Mouse (Mus musculus): ENCODE measurements around the gene Vmn2r112.
"Not testable (repeated sequence)": the region's sequence is repeated elsewhere in the genome, so short reads cannot be mapped to it uniquely, and the experiment has no call there.

Gene Vmn2r112

GRCm38 (mm10) chr17:22600651-22601050, at the start of gene Vmn2r112:
Gene Vmn2r112, plus strand, starts transcription at chr17:22600951.
- not testable (repeated sequence) for DNase-seq (ENCODE audit: low spot score in 2 of 2)

- not testable (repeated sequence) for DNase-seq (ENCODE audit: low spot score in 2 of 2)
These were observed 27.4 kb upstream of the Vmn2r112 start, which contains the start of gene Vmn2r111 for GRCm38 (mm10) chr17:22573382-22573781. Gene Vmn2r111, minus strand, starts transcription at chr17:22573482.

GRCm38 (mm10) chr17:22630646-22631045, 29.9 kb downstream of the Vmn2r112 start:
- DNase-seq (ENCODE audit: low spot score in 2 of 2): no peak

All from frontal cortex, postnatal 36 days (tissue).